ENCODE assay signal across 19 mouse cellular contexts in genomic region chr1:66943639-66944038, GRCm38 (mm10). TPM values are rescaled to one million over a fixed set of nuclear protein-coding genes. Genes with fewer than 3 reads are reported as not detected.
"Had no signal": no experiment of that assay in that cellular context is flagged by ENCODE, and none has a peak within 500 bp of the region (broad histone marks: within the 10 kb centered on the region; RNA-seq: fewer than 3 reads in every experiment).

No protein-coding gene starts in this region.

- H3K27me3 ChIP-seq: midbrain, embryonic 12.5 days; neural tube, embryonic 12.5 days; stomach, embryonic 15.5 days had no signal

- H3K4me2 ChIP-seq: lung, embryonic 14.5 days; midbrain, embryonic 12.5 days; neural tube, embryonic 12.5 days; stomach, embryonic 15.5 days had no signal

- ATAC-seq: liver, postnatal 0 days; midbrain, embryonic 16.5 days had no signal

- H3K36me3 ChIP-seq: midbrain, embryonic 10.5 days; midbrain, embryonic 12.5 days; neural tube, embryonic 12.5 days; stomach, embryonic 15.5 days had no signal

- H3K9ac ChIP-seq: liver, postnatal 0 days; lung, embryonic 14.5 days; midbrain, embryonic 12.5 days; neural tube, embryonic 12.5 days; stomach, embryonic 15.5 days had no signal

- DNase-seq: liver, postnatal 0 days; lung, embryonic 14.5 days; lung, postnatal 10 days; lung, postnatal 4 days; midbrain, embryonic 14.5 days; right cerebral cortex, postnatal 25 days; right cerebral cortex, postnatal 4 days; thymus, adult 2 months; thymus, postnatal 25 days; thymus, postnatal 4 days had no signal

- H3K4me1 ChIP-seq: midbrain, embryonic 10.5 days; midbrain, embryonic 12.5 days; neural tube, embryonic 12.5 days; stomach, embryonic 15.5 days had no signal

- H3K9me3 ChIP-seq: midbrain, embryonic 10.5 days; midbrain, embryonic 12.5 days; neural tube, embryonic 12.5 days; stomach, embryonic 15.5 days had no signal

- H3K27ac ChIP-seq: midbrain, embryonic 10.5 days; midbrain, embryonic 12.5 days; neural tube, embryonic 12.5 days; stomach, embryonic 15.5 days; stomach, postnatal 0 days had no signal

- H3K4me3 ChIP-seq: midbrain, embryonic 10.5 days; midbrain, embryonic 12.5 days; neural tube, embryonic 12.5 days; stomach, embryonic 15.5 days had no signal

RNA-seq across cellular contexts. Expression of gene Myl1, which starts 1.6 kb away (rescaled TPM):
- total RNA-seq: megakaryocyte, adult 5-6 weeks; neutrophil, adult 5-6 weeks had no signal
- polyA plus RNA-seq: spleen, adult 2 months had no signal
